Mouse (Mus musculus) embryonic facial prominence, embryonic 10.5 days (tissue): ENCODE measurements around the gene 9330182O14Rik. TPM values are rescaled to one million over a fixed set of nuclear protein-coding genes. Genes with fewer than 3 reads are reported as not detected.

Source experiments
- DNase-seq: peaks from one replicate; pipeline ENCODE4 v3.0.0-alpha.2; 2017; ENCODE audit warnings: low spot score
- H3K27ac ChIP-seq: fragments of 300-500 bp; sonication (generic); replicated peaks from 2 replicates; pipeline ENCODE4 v1.5.1; 2016; ENCODE audit warnings: mild to moderate bottlenecking
- H3K27me3 ChIP-seq: fragments of 300-500 bp; sonication (generic); replicated peaks from 2 replicates; pipeline ENCODE4 v1.6.1; 2016; ENCODE audit warnings: low read depth, mild to moderate bottlenecking; ENCODE audit not compliant: poor library complexity, severe bottlenecking
- H3K36me3 ChIP-seq: fragments of 300-500 bp; sonication (generic); replicated peaks from 2 replicates; pipeline ENCODE4 v1.6.1; 2016; ENCODE audit warnings: mild to moderate bottlenecking, moderate library complexity
- H3K4me1 ChIP-seq: fragments of 300-500 bp; sonication (generic); 2 replicates; pipeline ENCODE4 v1.6.1; 2016
- H3K4me3 ChIP-seq: fragments of 300-500 bp; sonication (generic); 2 replicates; pipeline ENCODE4 v1.5.1; 2016; ENCODE audit warnings: mild to moderate bottlenecking, moderate library complexity
- H3K9me3 ChIP-seq: fragments of 300-500 bp; sonication (generic); 2 replicates; pipeline ENCODE4 v1.6.1; 2016; ENCODE audit warnings: mild to moderate bottlenecking
- WGBS: fragments of 180-500 bp; shearing (Covaris S2); methylation state at CpG from one replicate; pipeline ENCODE4 v1.1.7; 2016; 5-methylcytosine and 5-hydroxymethylcytosine counted together
- microRNA-seq: library from miRNA; unstranded; fragments of <30 nt; microRNA quantifications from one replicate; pipeline ENCODE4, GENCODE M21; 2017
- polyA plus RNA-seq: library from polyadenylated mRNA; unstranded; fragments of >200 nt; fragmentation: Nextera tagmentation; extraction: Ambion mirVana; gene quantifications from 2 replicates; pipeline ENCODE4 v1.2.1, GENCODE M21; 2016

The 9330182O14Rik gene
- polyA plus RNA-seq, 1 experiment from 2014 or later = not detected

DNA sequence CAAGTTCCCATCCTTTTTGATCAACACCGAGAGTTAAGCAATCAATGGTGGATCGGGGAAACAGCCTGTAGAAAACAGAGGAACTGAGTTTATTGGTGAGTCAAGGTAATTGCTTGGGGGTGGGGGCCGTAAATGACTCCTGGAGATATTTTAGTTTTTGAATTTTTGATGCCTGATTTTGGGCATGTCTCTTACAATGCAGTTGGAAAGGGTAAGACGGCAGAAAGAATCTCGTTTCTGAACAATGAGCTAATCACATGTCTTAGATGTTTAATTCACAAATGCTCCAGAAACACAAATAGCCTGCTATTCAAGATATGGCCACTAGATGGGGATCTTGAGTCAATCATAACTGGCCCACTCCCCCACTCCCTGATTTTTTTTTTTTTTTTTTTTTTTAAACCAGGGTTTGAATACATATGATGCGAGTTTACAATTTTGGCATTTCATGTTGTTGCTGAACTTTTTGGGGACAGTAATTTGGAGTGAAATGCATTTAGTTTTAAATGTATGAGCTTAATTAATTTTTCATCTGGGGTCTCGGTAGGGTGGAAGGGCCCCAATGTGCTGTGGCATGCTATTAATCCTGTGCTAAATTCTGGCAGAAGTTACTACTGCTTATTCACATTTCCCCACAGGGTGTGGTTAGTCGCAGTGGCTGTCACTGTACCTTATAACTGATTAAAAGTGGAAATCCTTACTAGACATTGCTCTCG lies 32.6 kb downstream of the 9330182O14Rik start:
- WGBS = 46% methylated on average over 9 of the region's 9 CpGs
- H3K27ac ChIP-seq = no peak overlapping the region

DNA sequence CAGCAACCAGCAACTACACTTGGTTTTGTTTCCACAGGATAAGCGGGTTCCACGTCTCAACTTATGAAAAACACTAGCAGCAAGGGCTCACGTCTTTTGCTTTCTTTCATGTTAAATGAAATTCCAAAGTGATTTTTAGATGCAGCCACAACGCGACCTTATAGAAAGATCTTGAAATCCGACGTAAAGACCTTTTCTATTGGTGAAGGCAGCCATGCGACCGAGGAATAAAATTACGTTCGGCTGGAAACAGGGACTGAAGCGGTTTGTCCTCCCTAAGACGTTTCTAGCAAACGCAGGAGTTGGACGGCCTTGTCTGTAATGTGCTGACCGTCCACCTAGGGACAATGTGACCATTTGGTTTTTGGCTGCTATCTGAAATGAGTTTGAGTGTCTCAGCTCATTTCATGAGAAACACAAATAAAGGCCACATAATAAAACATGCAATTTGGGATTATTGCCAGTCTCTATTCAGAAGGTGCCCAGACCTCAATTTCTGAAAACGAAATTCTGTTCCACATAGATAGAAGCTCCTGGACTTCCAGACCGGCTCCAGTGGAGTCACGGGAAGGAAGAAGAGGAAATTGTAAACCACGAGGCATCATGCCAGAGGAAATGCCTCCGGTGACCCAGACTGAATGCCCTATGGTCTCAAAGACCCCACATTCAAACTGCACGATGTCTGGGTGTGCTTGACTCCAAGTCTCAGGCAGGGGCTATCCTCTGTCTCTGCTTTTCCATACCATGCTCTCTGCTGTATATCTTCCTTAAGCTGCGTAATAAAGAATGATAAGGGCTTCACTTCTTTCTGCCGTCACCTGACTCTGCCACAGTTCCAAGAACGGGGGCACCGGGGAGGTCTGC lies 33.3 kb downstream of the 9330182O14Rik start:
- Histone ChIP-seq H3K9me3 (no peaks in the 10 kb centered on the region), H3K4me3 (no peak overlapping the region), H3K36me3 (no peaks in the 10 kb centered on the region), H3K27ac (peak overlapping the region; percentile 61), H3K27me3 (no peaks in the 10 kb centered on the region), H3K4me1 (peaks cover 21% of the 10 kb centered on the region)
- peak; percentile 20 for DNase-seq
- WGBS = 67% methylated on average over 26 of the region's 26 CpGs

More for the DNA sequence above, 32.6 kb downstream of the 9330182O14Rik start:
- no peaks in the 10 kb centered on the region for H3K9me3 ChIP-seq
- H3K27me3 ChIP-seq = no peaks in the 10 kb centered on the region
- no peak overlapping the region for H3K4me3 ChIP-seq
- H3K4me1 ChIP-seq = peaks cover 21% of the 10 kb centered on the region
- H3K36me3 ChIP-seq = no peaks in the 10 kb centered on the region
- DNase-seq = peak; percentile 13

DNA sequence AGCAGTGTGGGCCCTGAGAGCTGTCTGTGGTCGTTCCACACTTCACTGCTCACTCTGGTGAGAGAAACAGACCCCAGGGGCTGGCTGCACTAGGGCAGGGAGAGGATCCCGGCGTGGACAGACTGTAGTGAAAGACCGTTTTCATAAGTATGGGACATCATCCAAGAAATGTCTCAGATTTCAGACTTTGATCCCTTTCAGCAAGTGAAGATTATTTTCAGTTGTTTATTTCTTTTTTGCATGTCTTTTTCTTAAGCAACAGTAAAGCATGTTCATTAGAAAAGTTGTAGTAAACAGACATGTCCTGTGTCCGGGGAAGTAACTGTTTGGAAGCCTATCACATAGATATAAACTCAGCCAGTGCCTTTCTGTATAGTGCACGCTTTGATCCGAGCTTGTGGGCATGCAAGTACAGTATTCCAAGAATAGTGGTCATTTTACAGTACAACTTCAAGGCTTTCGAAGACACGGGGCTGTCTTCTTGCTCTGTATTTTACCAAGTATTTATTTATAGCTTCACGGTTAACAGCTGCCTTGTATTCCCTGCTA lies 34.0 kb downstream of the 9330182O14Rik start:
- WGBS = 65% methylated on average over 10 of the region's 10 CpGs
- Histone ChIP-seq H3K27ac (peak overlapping the region; percentile 61), H3K27me3 (no peaks in the 10 kb centered on the region), H3K4me3 (no peak overlapping the region), H3K36me3 (no peaks in the 10 kb centered on the region), H3K4me1 (peaks cover 21% of the 10 kb centered on the region), H3K9me3 (no peaks in the 10 kb centered on the region)
- no peak for DNase-seq

DNA sequence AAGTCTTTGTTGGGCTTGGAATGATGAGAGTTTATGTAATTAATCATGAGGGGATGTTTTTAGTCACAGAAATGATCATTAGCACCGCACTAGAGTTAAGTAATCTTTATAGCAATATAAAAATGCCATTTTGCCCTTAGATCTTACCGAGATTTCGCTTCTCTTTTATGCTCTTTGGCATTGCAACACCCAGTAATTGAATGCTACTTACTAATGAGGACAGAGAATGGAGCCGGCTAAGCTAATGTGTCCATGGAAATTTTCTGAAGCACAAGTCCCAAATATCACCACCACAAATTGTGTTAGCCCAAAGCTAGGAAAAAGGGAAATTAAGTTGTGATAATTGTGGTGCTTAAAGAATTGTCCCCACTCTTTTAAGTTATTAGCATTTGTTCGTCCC lies 34.9 kb downstream of the 9330182O14Rik start:
- DNase-seq = no peak
- Histone ChIP-seq H3K27me3 (no peaks in the 10 kb centered on the region), H3K9me3 (no peaks in the 10 kb centered on the region), H3K4me1 (peaks cover 21% of the 10 kb centered on the region), H3K36me3 (no peaks in the 10 kb centered on the region), H3K27ac (no peak overlapping the region), H3K4me3 (no peak overlapping the region)
- WGBS = 76% methylated on average over 5 of the region's 5 CpGs

DNA sequence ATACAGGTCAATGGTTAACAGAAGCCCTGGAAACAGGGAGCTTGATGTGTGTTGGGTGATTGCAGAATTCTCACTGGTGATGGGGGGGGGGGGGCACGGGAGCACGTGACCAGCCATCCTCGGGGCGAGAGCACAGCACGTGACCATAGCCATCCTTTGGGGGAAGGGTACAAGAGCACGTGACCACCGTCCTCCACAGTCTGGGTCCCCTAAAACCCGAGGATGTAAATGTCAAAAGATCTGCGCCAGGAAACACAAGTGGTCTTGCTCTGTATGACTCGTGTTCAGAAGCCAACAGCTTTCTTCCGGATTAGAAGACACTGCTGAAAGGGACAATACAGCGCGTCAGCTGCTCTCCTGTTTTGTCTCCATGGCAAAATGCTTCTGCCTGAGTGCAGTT lies 35.5 kb downstream of the 9330182O14Rik start:
- Histone ChIP-seq H3K36me3 (no peaks in the 10 kb centered on the region), H3K4me1 (peaks cover 21% of the 10 kb centered on the region), H3K4me3 (peak overlapping the region; percentile 34; the same call in 1 of the 2 replicates), H3K27ac (peak overlapping the region; percentile 26; the same call in 1 of the 2 replicates), H3K27me3 (no peaks in the 10 kb centered on the region), H3K9me3 (no peaks in the 10 kb centered on the region)
- peak; percentile 72 for DNase-seq
- 41% methylated on average over 13 of the region's 13 CpGs for WGBS

DNA sequence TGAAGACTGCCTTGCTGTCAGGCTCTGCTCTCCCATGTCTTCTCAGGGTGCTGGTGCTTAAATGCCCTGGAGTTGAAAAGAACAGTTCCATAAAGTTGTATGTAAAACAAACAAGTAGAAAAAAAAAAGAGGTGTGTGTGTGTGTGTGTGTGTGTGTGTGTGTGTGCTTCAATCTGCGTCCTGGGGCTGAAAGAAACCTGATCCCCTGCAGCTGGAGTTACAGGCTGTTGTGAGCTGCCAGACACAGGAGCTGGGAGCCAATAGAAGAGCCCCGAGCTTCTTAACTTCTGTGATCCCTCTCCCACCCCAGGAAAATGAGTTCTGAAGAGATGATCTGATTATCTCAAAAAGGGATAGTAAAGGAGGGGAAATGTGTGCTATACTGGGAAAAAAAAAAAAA lies 45.3 kb downstream of the 9330182O14Rik start:
- H3K4me1 ChIP-seq = peaks cover 10% of the 10 kb centered on the region; the same call in 1 of the 2 replicates
- peak; percentile 70 for DNase-seq
- WGBS = 8% methylated on average over 2 of the region's 2 CpGs
- H3K4me3 ChIP-seq = no peak overlapping the region
- no peaks in the 10 kb centered on the region for H3K36me3 ChIP-seq
- no peak overlapping the region for H3K27ac ChIP-seq
- no peaks in the 10 kb centered on the region for H3K27me3 ChIP-seq
- H3K9me3 ChIP-seq = no peaks in the 10 kb centered on the region

GRCm38 (mm10) chr15:40187017-40187416 lies 52.9 kb downstream of the 9330182O14Rik start:
- no peaks in the 10 kb centered on the region for H3K36me3 ChIP-seq
- no peak overlapping the region for H3K4me3 ChIP-seq
- H3K27ac ChIP-seq = no peak overlapping the region
- DNase-seq = no peak
- 69% methylated on average over 6 of the region's 6 CpGs for WGBS
- H3K9me3 ChIP-seq = no peaks in the 10 kb centered on the region
- H3K27me3 ChIP-seq = no peaks in the 10 kb centered on the region
- H3K4me1 ChIP-seq = no peaks in the 10 kb centered on the region

Small RNAs within 50 kb of the gene (microRNA-seq; reads per million reads assigned to microRNA genes)
- not detected for gene Gm25958
